Mouse (Mus musculus) gastrocnemius, adult 2 months (tissue): ENCODE measurements around the gene Dcst2. TPM values are rescaled to one million over a fixed set of nuclear protein-coding genes. Genes with fewer than 3 reads are reported as not detected.

Source experiments
- DNase-seq: peaks from one replicate; pipeline ENCODE4 v3.0.0; 2022
- H3K27ac ChIP-seq: fragments of 200-600 bp; 2 replicates; pipeline ENCODE4 v1.8.1; 2022; ENCODE audit warnings: mild to moderate bottlenecking
- H3K4me3 ChIP-seq: fragments of 200-600 bp; 2 replicates; pipeline ENCODE4 v1.8.1; 2022; ENCODE audit warnings: mild to moderate bottlenecking, moderate library complexity
- CTCF ChIP-seq: fragments of 200-600 bp; IDR thresholded peaks from 2 replicates; pipeline ENCODE4 v1.8.1; 2022; ENCODE audit warnings: antibody characterized with exemption, mild to moderate bottlenecking, moderate library complexity
- intact Hi-C: fragments of 180-260 bp; cut with DNase I; formaldehyde crosslinking; loops from one replicate; pipeline ENCODE4 v1.15.1; 2025
- total RNA-seq, 2 experiments: library from RNA; stranded (reverse); gene quantifications; 2 replicates each; pipeline ENCODE4 v1.2.3; 2021

Gene Dcst2
- total RNA-seq, 2 experiments from 2014 or later: not detected

DNA sequence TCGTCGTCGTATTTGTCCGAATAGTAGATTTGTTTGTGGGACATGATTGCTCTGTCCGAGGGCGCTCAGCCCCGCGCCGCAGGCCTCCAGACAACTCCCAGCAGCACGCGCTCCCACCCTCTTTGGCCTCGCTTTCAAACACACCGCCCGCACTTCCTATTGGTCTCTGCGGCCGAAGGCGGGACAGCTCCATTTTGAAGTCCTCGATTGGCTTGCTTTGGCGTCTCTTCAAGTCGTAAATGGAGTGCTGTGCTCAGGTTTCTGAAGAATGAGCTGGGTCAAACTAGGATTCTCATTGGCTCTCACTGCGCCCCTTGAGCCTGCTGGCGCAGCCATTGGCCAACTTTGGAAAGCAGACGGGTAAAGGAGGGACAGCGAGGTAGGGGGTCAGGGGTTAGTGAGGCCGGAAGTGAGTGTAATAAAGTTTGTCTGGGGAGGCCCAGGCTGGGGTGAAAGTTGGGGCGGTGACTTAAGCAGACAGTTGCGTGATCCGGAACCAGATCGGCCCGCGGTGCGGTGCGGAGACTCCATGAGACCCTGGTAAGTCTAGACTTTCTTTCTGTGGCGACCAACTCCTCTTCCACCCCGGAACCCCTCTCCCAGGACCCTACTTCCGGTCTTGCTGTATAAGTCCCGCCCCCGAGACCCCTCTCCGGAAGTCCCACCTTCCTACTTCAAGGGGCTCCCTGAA, 56.5 kb downstream of the Dcst2 start, which contains the start of the genes Cks1b and Shc1:
Cks1b (minus strand) TSS at position 214 of the 691 bp plus-strand sequence.
Shc1 (plus strand) TSS at position 274 of the 691 bp plus-strand sequence.
- DNase-seq: peak; percentile 95
- H3K27ac ChIP-seq: peak within 1 kb of the TSS; percentile 94
- no peak for TF ChIP-seq CTCF
- peak within 1 kb of the TSS; percentile 85 for H3K4me3 ChIP-seq
- intact Hi-C loops: no loop called here

DNA sequence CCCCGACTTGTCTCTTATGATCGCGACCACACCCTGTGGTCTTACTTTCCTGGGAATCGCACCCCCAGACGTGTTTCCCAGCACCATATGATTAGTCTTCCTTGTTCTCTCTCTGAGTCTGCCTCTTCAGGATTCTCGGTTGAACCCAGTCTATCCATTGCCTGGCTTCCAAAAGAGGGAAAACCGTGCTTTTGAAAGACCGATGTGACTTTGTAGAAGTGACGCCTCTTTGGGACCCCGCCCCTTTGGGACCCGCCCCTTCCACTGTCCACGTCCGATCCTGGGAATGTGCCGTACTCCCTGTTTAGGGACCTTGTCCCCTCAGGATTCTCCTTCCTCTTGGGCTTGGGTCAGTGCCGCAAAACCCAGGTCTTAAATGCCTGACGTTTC, 57.1 kb downstream of the Dcst2 start:
- peak overlapping the region; percentile 94 for H3K27ac ChIP-seq
- peak; percentile 86 for DNase-seq
- TF ChIP-seq CTCF: no peak
- H3K4me3 ChIP-seq: peak overlapping the region; percentile 85
- intact Hi-C loops: no loop called here

DNA sequence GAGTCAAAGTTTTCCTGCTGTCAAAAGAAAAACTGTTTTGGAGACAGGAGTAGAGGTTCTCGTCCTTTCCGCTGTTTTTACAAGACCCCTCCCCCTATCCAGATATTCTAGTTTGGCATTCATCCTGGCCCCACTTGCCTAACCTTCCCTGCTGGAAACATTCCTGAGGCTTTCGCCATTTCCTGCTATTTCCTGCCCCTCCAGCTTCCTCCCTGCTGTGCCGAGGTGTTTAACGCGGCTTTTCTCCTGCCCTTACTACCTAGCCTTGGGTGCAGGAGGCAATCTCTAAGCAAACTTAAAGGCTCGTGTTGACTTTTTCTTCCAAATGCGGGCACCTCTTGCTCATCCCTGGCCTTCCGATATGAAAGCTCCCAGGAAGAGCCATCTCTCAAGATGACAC, 57.8 kb downstream of the Dcst2 start:
- no peak for TF ChIP-seq CTCF
- Histone ChIP-seq H3K4me3 (peak overlapping the region; percentile 85), H3K27ac (peak overlapping the region; percentile 94)
- peak; percentile 67 for DNase-seq
- intact Hi-C loops: no loop called here

DNA sequence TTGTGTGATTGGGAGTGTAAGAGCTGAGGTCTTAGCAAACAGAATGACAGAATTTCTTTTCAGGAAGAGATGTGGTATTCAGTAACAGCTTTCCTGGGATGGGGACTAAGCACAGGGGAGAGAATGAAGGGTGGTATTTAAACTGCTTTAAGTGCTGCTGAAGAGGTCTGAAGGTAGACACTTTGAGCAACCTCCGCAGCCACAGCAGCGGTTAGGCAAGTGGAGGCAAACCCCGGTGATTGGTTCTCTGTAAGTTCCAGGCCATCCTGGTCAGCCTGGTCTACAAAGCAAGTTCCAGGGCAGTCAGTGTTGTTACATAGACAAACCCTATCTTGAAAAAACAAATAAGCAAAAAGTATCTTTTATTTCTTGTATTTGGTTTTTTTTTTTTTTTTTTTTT, 58.2 kb downstream of the Dcst2 start:
- Histone ChIP-seq H3K27ac (peak overlapping the region; percentile 94), H3K4me3 (peak overlapping the region; percentile 85)
- intact Hi-C loops: no loop called here
- no peak for DNase-seq
- no peak for TF ChIP-seq CTCF

DNA sequence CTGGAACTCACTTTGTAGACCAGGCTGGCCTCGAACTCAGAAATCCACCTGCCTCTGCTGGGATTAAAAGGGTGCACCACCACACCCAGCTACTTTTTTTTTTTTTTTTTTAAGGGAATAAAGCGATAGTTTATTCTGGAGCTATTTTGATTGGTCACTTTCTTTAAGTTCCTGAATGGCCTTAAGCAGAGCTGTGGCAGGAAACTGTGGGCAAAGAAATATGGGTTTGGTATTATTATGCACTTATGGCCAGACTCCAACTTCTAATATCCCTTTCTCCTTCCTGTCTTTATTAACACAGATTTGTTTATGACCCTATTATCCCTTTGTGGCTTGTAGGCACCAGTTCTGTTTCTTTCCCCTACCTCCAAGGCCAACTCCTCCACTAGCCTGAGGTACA, 58.6 kb downstream of the Dcst2 start:
- TF ChIP-seq CTCF: no peak
- Histone ChIP-seq H3K4me3 (peak overlapping the region; percentile 67), H3K27ac (peak overlapping the region; percentile 94)
- intact Hi-C loops: no loop called here
- no peak for DNase-seq

DNA sequence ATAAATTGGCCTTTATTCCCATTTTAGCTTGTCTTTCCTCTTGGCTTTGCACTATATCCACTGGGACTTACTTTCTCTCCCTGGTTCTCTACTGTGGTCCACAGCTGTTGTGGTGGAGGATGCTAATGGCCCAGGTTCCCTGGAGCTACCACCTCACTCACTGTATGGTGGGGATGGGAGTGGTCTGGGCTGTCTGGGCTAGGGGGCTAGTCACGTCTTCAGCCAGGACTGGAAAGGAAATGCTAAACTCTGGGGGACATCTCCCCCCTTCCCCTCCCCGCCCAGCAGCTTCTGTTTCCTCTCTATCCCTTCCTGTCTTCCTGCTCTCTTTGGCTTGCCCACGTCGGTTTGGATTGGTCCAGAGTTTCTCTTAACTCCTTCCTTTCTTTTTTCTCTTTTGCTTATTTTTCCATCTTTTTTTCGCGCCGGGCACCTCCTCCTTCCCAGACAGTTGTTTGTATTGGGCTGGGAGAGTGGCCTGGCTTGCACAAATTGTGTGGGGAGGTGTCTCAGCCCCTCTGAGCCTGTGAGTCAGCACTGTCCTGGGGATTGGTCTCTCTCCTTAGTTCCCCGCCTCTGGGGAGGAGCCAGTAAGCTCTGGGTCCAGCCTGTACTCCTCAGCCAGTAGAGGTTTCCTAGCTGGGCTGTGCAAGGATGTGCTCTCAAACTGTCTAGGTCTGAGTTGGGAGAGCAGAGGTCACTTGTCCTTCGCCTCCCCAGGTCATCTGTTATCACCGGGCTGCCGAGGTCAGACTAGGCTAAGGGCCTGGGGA, 59.4 kb downstream of the Dcst2 start:
- peak overlapping the region; percentile 67 for H3K4me3 ChIP-seq
- intact Hi-C loops: no loop called here
- H3K27ac ChIP-seq: peak overlapping the region; percentile 94
- DNase-seq: peak; percentile 90
- no peak for TF ChIP-seq CTCF

DNA sequence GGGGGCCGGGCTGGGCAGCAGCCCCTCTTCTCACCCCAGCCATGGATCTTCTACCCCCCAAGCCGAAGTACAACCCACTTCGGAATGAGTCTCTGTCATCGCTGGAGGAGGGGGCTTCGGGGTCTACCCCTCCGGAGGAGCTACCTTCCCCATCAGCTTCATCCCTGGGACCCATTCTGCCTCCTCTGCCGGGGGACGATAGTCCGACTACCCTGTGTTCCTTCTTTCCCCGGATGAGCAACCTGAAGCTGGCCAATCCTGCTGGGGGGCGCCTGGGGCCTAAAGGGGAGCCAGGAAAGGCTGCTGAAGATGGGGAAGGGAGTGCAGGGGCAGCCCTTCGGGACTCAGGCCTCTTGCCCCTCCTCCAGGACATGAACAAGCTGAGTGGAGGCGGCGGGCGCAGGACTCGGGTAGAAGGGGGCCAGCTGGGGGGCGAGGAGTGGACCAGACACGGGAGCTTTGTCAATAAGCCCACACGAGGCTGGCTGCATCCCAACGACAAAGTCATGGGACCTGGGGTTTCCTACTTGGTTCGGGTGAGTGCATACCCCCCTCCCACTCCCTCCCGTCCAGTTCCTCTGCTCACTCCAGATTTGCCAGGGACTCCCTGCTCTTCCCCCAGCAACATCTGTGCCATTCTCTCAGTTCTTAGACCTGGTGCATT, 60.2 kb downstream of the Dcst2 start:
- peak; percentile 48 for DNase-seq

DNA sequence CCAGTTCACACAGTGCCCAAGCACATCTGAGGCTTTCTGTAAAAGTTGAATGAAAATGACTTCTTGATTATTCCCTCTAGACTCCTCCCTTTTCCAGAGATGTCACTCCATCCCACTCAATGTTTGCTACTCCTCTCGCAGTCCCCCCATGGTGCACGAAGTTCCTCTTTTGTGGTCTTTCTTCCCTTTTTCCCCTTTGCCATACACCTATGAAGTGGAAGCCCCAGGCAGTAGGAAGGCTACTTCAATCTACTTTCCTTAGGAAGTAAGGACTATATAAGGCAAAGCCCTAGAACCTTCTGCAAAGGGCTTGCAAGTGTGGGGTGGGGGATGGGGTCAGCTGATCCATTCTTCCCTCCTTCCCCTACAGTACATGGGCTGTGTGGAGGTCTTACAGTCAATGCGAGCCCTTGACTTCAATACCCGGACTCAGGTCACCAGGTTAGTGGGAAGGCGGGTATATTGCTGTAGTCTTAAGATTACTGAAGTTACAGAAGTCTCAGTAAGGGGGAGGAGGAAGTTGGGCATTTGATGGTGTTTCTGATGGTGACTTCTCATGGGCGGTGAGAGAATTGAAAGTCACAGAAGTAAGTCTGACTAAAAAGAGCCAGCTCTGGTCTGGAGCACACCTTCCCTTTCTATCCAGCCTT, 60.9 kb downstream of the Dcst2 start:
- Histone ChIP-seq H3K27ac (peak overlapping the region; percentile 43), H3K4me3 (peak overlapping the region; percentile 67)
- no peak for DNase-seq
- intact Hi-C loops: no loop called here
- no peak for TF ChIP-seq CTCF

More for the DNA sequence above, 60.2 kb downstream of the Dcst2 start:
- TF ChIP-seq CTCF: no peak
- peak overlapping the region; percentile 67 for H3K4me3 ChIP-seq
- peak overlapping the region; percentile 94 for H3K27ac ChIP-seq
- intact Hi-C loops: no loop called here

DNA sequence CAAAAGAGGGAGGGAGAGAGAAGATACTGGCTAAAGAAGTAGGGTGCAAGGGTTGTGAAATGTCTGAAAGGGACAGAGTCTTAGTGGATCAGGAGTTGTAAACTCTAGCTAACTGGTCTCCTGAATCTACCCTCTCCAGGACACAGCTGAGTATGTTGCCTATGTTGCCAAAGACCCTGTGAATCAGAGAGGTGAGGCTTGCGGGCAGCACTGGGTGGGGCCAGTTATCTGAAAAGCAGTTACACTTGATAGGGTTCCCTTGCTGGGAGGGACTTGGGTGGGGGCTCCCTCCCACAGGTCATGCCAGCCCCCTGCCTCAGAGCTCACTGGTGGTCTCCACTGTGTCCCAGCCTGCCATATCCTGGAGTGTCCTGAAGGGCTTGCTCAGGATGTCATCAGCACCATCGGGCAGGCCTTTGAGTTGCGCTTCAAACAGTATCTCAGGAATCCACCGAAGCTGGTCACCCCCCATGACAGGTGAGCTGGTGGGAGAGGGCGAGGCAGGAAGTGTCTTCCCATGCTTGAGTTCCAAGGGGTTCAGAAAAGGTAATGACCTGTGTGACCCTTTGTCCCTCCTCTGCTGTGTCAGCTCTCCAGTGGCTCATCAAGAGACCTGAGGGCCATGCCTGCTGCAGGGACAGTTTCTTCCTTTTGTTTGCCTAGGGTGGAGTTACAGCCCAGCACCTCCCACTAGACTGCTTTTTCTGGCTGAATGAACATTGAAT, 62.8 kb downstream of the Dcst2 start:
- TF ChIP-seq CTCF: no peak
- no peak overlapping the region for H3K27ac ChIP-seq
- no peak overlapping the region for H3K4me3 ChIP-seq
- intact Hi-C loops: no loop called here
- no peak for DNase-seq

DNA sequence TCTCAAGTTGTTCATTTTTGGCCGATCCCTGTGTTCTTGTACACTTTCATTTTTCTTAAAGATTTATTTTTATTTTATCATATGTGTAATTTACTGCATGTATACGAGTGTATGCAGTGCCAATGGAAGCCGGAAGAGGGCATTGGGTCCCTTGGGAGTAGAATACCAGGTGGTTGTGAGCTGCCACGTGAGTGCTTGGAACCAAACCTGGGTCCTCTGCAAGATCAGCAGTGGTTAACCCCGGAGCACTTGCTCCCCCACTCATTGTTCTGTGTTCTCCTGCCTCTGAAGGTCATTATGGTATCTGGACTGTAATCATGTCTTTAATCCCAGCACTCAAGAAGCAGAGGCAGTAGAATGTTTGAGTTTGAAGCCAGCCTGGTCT, 63.4 kb downstream of the Dcst2 start:
- H3K4me3 ChIP-seq: no peak overlapping the region
- no peak overlapping the region for H3K27ac ChIP-seq
- intact Hi-C loops: no loop called here
- no peak for DNase-seq
- no peak for TF ChIP-seq CTCF

DNA sequence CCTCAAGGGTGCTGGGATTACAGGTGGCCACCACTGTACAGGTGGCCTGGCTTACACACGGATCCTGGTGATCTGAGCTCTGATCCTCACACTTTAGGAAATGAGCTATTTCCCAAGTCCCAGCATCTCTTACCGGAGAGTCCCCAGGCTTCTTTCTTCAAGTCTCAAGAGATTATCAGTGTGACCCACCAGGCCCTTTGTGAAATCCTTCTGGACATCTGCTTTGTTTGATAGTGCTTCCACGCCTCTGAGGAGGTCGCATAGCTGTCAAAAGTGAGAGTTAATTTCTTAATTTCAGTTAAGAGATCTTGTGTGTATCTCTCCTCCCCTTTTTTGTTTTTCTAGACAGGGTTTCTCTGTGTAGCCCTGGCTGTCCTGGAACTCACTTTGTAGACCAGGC, 64.1 kb downstream of the Dcst2 start:
- DNase-seq: no peak
- intact Hi-C loops: no loop called here
- TF ChIP-seq CTCF: no peak

More for the DNA sequence above, 64.1 kb downstream of the Dcst2 start:
- Histone ChIP-seq H3K27ac (no peak overlapping the region), H3K4me3 (no peak overlapping the region)

Other genes starting within 250 kb of the Dcst2 start
- gene Pklr, start 225.8 kb upstream of the Dcst2 start, total RNA-seq: not detected
- gene Hcn3, start 201.8 kb upstream of the Dcst2 start, total RNA-seq: under 1 TPM; 0.31 to 0.43 TPM
- 10 to 100 TPM; 16.0 to 21.4 TPM for gene Clk2, start 197.2 kb upstream of the Dcst2 start, total RNA-seq
- 10 to 100 TPM; 37.7 to 39.0 TPM for gene Scamp3, start 184.5 kb upstream of the Dcst2 start, total RNA-seq
- 10 to 100 TPM; 15.8 to 17.2 TPM for gene Fam189b, start 178.8 kb upstream of the Dcst2 start, total RNA-seq
- 10 to 100 TPM; 17.4 to 19.7 TPM for gene Gba, start 159.0 kb upstream of the Dcst2 start, total RNA-seq
- 10 to 100 TPM in 1 of 2 experiments, 1 to 10 TPM in 1; 6.4 to 10.2 TPM for gene Thbs3, start 146.8 kb upstream of the Dcst2 start, total RNA-seq
- 10 to 100 TPM; 40.7 to 51.4 TPM for gene Mtx1, start 134.9 kb upstream of the Dcst2 start, total RNA-seq
- gene Muc1, start 132.9 kb upstream of the Dcst2 start, total RNA-seq: under 1 TPM; 0.13 to 0.22 TPM
- 10 to 100 TPM; 62.9 to 79.7 TPM for gene Krtcap2, start 116.0 kb upstream of the Dcst2 start, total RNA-seq
- under 1 TPM; 0.18 to 0.50 TPM for gene Trim46, start 115.7 kb upstream of the Dcst2 start, total RNA-seq
- 10 to 100 TPM; 16.4 to 26.9 TPM for gene Dpm3, start 102.6 kb upstream of the Dcst2 start, total RNA-seq
- 1 to 10 TPM; 8.9 to 9.7 TPM for gene Slc50a1, start 91.4 kb upstream of the Dcst2 start, total RNA-seq
- 10 to 100 TPM in 1 of 2 experiments, 1 to 10 TPM in 1; 7.9 to 13.1 TPM for gene Efna1, start 80.8 kb upstream of the Dcst2 start, total RNA-seq
- gene Efna3, start 39.0 kb upstream of the Dcst2 start, total RNA-seq: not detected
- gene Efna4, start 23.9 kb upstream of the Dcst2 start, total RNA-seq: under 1 TPM; 0.15 to 0.20 TPM
- 10 to 100 TPM; 21.7 to 30.5 TPM for gene Adam15, start 12.0 kb upstream of the Dcst2 start, total RNA-seq
- not detected for gene Dcst1, start 3.3 kb downstream of the Dcst2 start, total RNA-seq
- gene Zbtb7b, start 32.8 kb downstream of the Dcst2 start, total RNA-seq: 10 to 100 TPM; 22.8 to 33.3 TPM
- 1 to 10 TPM in 1 of 2 experiments, under 1 TPM in 1; 0.41 to 2.1 TPM for gene Lenep, start 40.8 kb downstream of the Dcst2 start, total RNA-seq
- 10 to 100 TPM; 40.8 to 56.4 TPM for gene Flad1, start 49.9 kb downstream of the Dcst2 start, total RNA-seq
- gene Cks1b, start 56.4 kb downstream of the Dcst2 start, total RNA-seq: 1 to 10 TPM; 1.8 to 2.5 TPM
- 10 to 100 TPM; 15.0 to 17.2 TPM for gene Shc1, start 56.5 kb downstream of the Dcst2 start, total RNA-seq
- 10 to 100 TPM in 1 of 2 experiments, 1 to 10 TPM in 1; 9.5 to 10.1 TPM for gene Pygo2, start 68.2 kb downstream of the Dcst2 start, total RNA-seq
- 100 to 1,000 TPM; 202 to 227 TPM for gene Pbxip1, start 74.7 kb downstream of the Dcst2 start, total RNA-seq
- gene Pmvk, start 92.6 kb downstream of the Dcst2 start, total RNA-seq: 10 to 100 TPM in 1 of 2 experiments, 1 to 10 TPM in 1; 6.3 to 11.1 TPM
- gene Kcnn3, start 158.2 kb downstream of the Dcst2 start, total RNA-seq: 1 to 10 TPM; 1.4 to 4.1 TPM